Mouse (Mus musculus) heart, adult 2 months (tissue): ENCODE measurements around the gene Gm20388. TPM values are rescaled to one million over a fixed set of nuclear protein-coding genes. Genes with fewer than 3 reads are reported as not detected.

Experiments
- DNase-seq, 2 experiments: peaks; one replicate each; pipeline ENCODE4 v3.0.0; 2021
- H3K27ac ChIP-seq: fragments of 200-600 bp; 2 replicates; pipeline ENCODE4 v1.8.1; 2022
- H3K27me3 ChIP-seq: fragments of 200-500 bp; 2 replicates; pipeline ENCODE4 v1.6.1; 2012; ENCODE audit warnings: mild to moderate bottlenecking, low read length, inconsistent platforms, mixed read lengths; ENCODE audit not compliant: control insufficient read depth, insufficient read depth
- H3K36me3 ChIP-seq: fragments of 200-500 bp; 2 replicates; pipeline ENCODE4 v1.6.1; 2012; ENCODE audit warnings: low read length, inconsistent platforms; ENCODE audit not compliant: control insufficient read depth, insufficient read depth
- H3K4me1 ChIP-seq: fragments of 200-500 bp; 2 replicates; pipeline ENCODE4 v1.6.1; 2011; ENCODE audit warnings: low read length; ENCODE audit not compliant: control insufficient read depth, insufficient read depth
- H3K4me3 ChIP-seq: fragments of 200-600 bp; 2 replicates; pipeline ENCODE4 v1.8.1; 2022
- H3K79me2 ChIP-seq: fragments of 200-500 bp; replicated peaks from 2 replicates; pipeline ENCODE4 v1.6.1; 2012; ENCODE audit warnings: mild to moderate bottlenecking, inconsistent platforms, low read length, moderate library complexity, mixed read lengths; ENCODE audit not compliant: control insufficient read depth, insufficient read depth
- H3K9ac ChIP-seq: fragments of 200-500 bp; 2 replicates; pipeline ENCODE4 v1.6.1; 2012; ENCODE audit warnings: low read depth, mild to moderate bottlenecking, control low read depth, inconsistent platforms, low read length, mixed read lengths
- CTCF ChIP-seq: fragments of 200-600 bp; IDR thresholded peaks from 2 replicates; pipeline ENCODE4 v1.8.1; 2022; ENCODE audit warnings: antibody characterized with exemption, mild to moderate bottlenecking, moderate library complexity
- EP300 ChIP-seq: fragments of 200-500 bp; IDR thresholded peaks from 2 replicates; pipeline ENCODE4 v1.6.1; 2011; ENCODE audit warnings: low read depth, low read length, control low read depth; ENCODE audit not compliant: insufficient read depth
- POLR2A ChIP-seq: fragments of 200-500 bp; IDR thresholded peaks from 2 replicates; pipeline ENCODE4 v1.6.1; 2011; ENCODE audit warnings: mild to moderate bottlenecking, low read depth, low read length, control low read depth; ENCODE audit not compliant: insufficient read depth
- WGBS: fragments of 180-500 bp; shearing (Covaris S2); methylation state at CpG from one replicate; pipeline ENCODE4 v1.1.7; 2018; 5-methylcytosine and 5-hydroxymethylcytosine counted together
- intact Hi-C: fragments of 180-260 bp; cut with DNase I; formaldehyde crosslinking; loops from one replicate; pipeline ENCODE4 v1.15.1; 2025
- polyA plus RNA-seq: library from polyadenylated mRNA; depleted of rRNA; stranded (reverse); fragments of >200 nt; gene quantifications from 2 replicates; pipeline ENCODE4 v1.2.3, GENCODE M21; 2012
- total RNA-seq, 2 experiments: library from RNA; stranded (reverse); gene quantifications; 2 replicates each; pipeline ENCODE4 v1.2.3; 2021

The Gm20388 gene
- total and polyA plus RNA-seq, 3 experiments = 1.8 to 32.3 TPM; not detected in 1

- peaks cover 2% of the 10 kb centered on the region; the same call in 1 of the 2 replicates for H3K79me2 ChIP-seq
- no peaks in the 10 kb centered on the region for H3K36me3 ChIP-seq
- intact Hi-C loops = no loop called here
- DNase-seq = no peak
- H3K27ac ChIP-seq = no peak overlapping the region
- 86% methylated on average over 4 of the region's 4 CpGs for WGBS
- TF ChIP-seq CTCF (no peak), POLR2A (no peak), EP300 (no peak)
- H3K27me3 ChIP-seq = no peaks in the 10 kb centered on the region
- H3K9ac ChIP-seq = no peak overlapping the region
- H3K4me3 ChIP-seq = no peak overlapping the region
- H3K4me1 ChIP-seq = peaks cover 7% of the 10 kb centered on the region
These were observed 401.8 kb downstream of the Gm20388 start for GRCm38 (mm10) chr8:120312452-120312851.

DNA sequence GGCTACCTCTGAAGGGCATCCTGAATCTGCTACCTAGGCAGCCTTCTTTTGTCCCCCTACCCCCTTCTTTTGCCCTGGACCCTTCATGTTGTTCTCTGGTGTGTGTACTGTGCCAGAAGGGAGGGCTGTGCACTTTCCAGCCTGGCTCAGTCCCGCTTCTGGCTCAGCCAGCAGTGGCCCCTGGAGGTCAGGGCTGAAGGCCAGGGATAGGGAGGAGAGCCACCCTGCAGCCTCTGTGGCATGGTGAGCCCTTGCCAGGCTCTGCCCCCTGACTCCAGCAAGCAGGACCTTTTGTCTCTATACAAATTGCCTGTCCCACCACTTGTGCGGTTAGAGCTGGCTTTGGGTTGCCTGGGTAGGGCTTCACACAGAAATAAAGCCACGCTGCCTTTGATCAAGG, 403.0 kb downstream of the Gm20388 start:
- Histone ChIP-seq H3K27ac (no peak overlapping the region), H3K4me3 (no peak overlapping the region), H3K27me3 (no peaks in the 10 kb centered on the region), H3K9ac (no peak overlapping the region), H3K4me1 (peaks cover 6% of the 10 kb centered on the region), H3K79me2 (peaks cover 2% of the 10 kb centered on the region; the same call in 1 of the 2 replicates), H3K36me3 (no peaks in the 10 kb centered on the region)
- DNase-seq = no peak
- 78% methylated on average over 3 of the region's 3 CpGs for WGBS
- TF ChIP-seq CTCF = no peak
- no peak for TF ChIP-seq EP300
- no peak for TF ChIP-seq POLR2A
- intact Hi-C loops = no loop called here

DNA sequence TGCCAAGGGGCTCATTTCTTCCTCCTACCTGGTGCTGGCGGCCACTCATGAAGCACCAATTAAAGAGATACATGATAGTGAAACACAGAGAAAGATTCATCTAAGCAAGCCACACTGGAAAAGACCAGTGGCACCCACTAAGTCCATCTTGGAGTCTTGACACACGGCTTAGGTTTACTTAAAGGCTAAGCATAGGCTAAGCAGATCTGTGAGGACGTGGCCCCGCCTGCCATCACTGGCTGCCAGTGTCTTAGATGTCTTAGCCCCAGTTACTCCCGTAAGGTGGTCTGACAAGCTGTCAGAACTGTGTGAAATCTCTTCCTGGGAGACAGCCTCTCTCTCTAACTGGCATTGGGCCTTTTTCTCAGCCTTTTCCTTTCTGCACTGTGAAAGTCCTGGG, 404.3 kb downstream of the Gm20388 start:
- H3K27ac ChIP-seq = no peak overlapping the region
- peaks cover 2% of the 10 kb centered on the region; the same call in 1 of the 2 replicates for H3K79me2 ChIP-seq
- H3K9ac ChIP-seq = no peak overlapping the region
- intact Hi-C loops = no loop called here
- 89% methylated on average over 5 of the region's 5 CpGs for WGBS
- no peaks in the 10 kb centered on the region for H3K36me3 ChIP-seq
- no peak for TF ChIP-seq CTCF
- TF ChIP-seq EP300 = no peak
- no peak for TF ChIP-seq POLR2A
- no peak overlapping the region for H3K4me3 ChIP-seq
- no peaks in the 10 kb centered on the region for H3K27me3 ChIP-seq
- H3K4me1 ChIP-seq = peaks cover 4% of the 10 kb centered on the region
- no peak for DNase-seq

- 97% methylated on average over 4 of the region's 4 CpGs for WGBS
- H3K27ac ChIP-seq = no peak overlapping the region
- intact Hi-C loops = no loop called here
- no peaks in the 10 kb centered on the region for H3K27me3 ChIP-seq
- H3K4me3 ChIP-seq = no peak overlapping the region
- H3K4me1 ChIP-seq = peaks cover 2% of the 10 kb centered on the region
- no peaks in the 10 kb centered on the region for H3K36me3 ChIP-seq
- H3K79me2 ChIP-seq = peaks cover 2% of the 10 kb centered on the region; the same call in 1 of the 2 replicates
- peak; percentile 65 for TF ChIP-seq CTCF
- no peak for TF ChIP-seq POLR2A
- no peak for TF ChIP-seq EP300
- peak in 1 of 2 experiments; percentile 30 for DNase-seq
- no peak overlapping the region for H3K9ac ChIP-seq
These were observed 405.0 kb downstream of the Gm20388 start for GRCm38 (mm10) chr8:120315644-120316043.

DNA sequence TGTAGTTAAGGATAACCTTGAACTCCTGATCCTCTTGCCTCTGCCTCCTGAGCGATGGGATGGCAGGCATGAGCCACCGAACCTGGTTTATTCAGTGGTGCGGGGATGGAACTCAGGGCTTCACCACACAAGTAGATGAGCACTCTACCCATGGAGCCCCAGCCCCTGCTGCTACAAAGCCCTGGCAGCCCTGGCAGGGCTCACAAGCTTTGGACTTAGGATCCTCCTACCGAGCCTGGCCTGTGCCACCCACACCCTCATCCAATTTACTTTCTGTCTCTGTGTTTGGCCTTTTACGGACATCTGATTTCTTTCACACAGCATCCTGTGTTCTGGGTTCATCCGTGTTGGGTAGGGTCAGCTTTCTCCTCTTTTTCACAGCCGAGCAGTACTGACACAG, 406.1 kb downstream of the Gm20388 start:
- no peak overlapping the region for H3K27ac ChIP-seq
- intact Hi-C loops = no loop called here
- DNase-seq = no peak
- TF ChIP-seq POLR2A = no peak
- TF ChIP-seq EP300 = no peak
- no peak for TF ChIP-seq CTCF
- H3K79me2 ChIP-seq = peaks cover 2% of the 10 kb centered on the region; the same call in 1 of the 2 replicates
- H3K4me1 ChIP-seq = peaks cover 2% of the 10 kb centered on the region
- no peaks in the 10 kb centered on the region for H3K27me3 ChIP-seq
- no peak overlapping the region for H3K4me3 ChIP-seq
- no peaks in the 10 kb centered on the region for H3K36me3 ChIP-seq
- WGBS = 87% methylated on average over 7 of the region's 7 CpGs
- no peak overlapping the region for H3K9ac ChIP-seq

DNA sequence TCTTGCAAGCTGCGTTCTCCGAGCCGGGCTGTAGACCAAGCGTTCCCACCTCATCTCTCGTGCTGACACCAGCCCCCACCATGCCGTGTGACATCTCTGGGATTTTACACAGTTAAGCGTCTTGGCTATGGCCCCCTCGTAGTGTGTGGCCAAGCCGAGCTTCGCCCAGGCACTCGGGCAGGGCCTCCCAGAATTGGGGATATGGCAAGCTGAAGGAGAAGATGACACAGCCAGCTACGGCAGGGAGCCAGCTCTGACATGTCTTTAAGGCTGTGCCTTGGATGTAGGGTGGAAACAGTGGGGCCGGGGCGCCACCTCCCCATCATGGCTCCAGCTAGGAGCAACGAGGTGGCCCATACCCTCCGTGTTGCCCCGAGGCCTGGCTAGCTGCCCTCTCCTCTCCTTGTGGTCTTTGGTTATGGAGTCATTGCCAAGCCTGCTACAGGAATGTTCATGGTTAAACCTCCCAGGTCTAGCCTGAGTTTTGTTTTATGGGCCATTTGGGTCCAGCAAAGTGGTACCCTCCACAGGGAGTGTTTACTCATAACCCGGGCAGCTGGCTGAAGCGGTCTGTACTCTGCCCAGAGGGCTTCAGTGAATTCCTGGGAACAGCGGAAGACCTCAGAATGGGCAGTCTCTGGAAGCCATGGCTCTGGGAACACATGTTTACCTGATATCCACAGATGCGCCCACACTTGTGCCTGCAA, 406.6 kb downstream of the Gm20388 start:
- Histone ChIP-seq H3K4me3 (no peak overlapping the region), H3K36me3 (no peaks in the 10 kb centered on the region), H3K79me2 (peaks cover 2% of the 10 kb centered on the region; the same call in 1 of the 2 replicates), H3K27ac (no peak overlapping the region), H3K4me1 (peaks cover 2% of the 10 kb centered on the region), H3K9ac (no peak overlapping the region), H3K27me3 (no peaks in the 10 kb centered on the region)
- DNase-seq = no peak
- intact Hi-C loops = no loop called here
- no peak for TF ChIP-seq CTCF
- TF ChIP-seq EP300 = no peak
- TF ChIP-seq POLR2A = no peak
- WGBS = 94% methylated on average over 21 of the region's 21 CpGs
